Mouse (Mus musculus) E14TG2a.4 (cell line): ENCODE data around the gene Slc16a3.
A peak's percentile ranks its signal among the peaks of the same experiment; 100 is the strongest.

Experiments
- H3K27me3 ChIP-seq: 2 replicates; pipeline ENCODE4 v1.6.1; 2014; ENCODE audit warnings: low read length, control low read depth; ENCODE audit not compliant: insufficient read depth
- H3K36me3 ChIP-seq: 2 replicates; pipeline ENCODE4 v1.6.1; 2014; ENCODE audit warnings: low read length, control low read depth; ENCODE audit not compliant: insufficient read depth
- H3K4me1 ChIP-seq: replicated peaks from 2 replicates; pipeline ENCODE4 v1.6.1; 2014; ENCODE audit warnings: low read depth, low read length, control low read depth
- H3K4me3 ChIP-seq: replicated peaks from 2 replicates; pipeline ENCODE4 v1.5.1; 2014; ENCODE audit warnings: mild to moderate bottlenecking, low read length
- H3K9me3 ChIP-seq: 2 replicates; pipeline ENCODE4 v1.6.1; 2014; ENCODE audit warnings: low read length, control low read depth
- CTCF ChIP-seq: conservative IDR thresholded peaks from 2 replicates; pipeline ENCODE4 v1.5.1; 2014; ENCODE audit warnings: low read length
- NANOG ChIP-seq: IDR thresholded peaks from 2 replicates; pipeline ENCODE4 v1.6.1; 2014; ENCODE audit warnings: borderline replicate concordance, low read length, mixed read lengths
- POU5F1 ChIP-seq: IDR thresholded peaks from 2 replicates; pipeline ENCODE4 v1.6.1; 2014; ENCODE audit warnings: low read length, borderline replicate concordance

The Slc16a3 gene

GRCm38 (mm10) chr11:120979711-120980426 lies 31.6 kb downstream of the Slc16a3 start:
- Histone ChIP-seq H3K27me3 (no peaks in the 10 kb centered on the region), H3K9me3 (no peaks in the 10 kb centered on the region), H3K4me3 (no peak overlapping the region), H3K4me1 (peaks cover 20% of the 10 kb centered on the region), H3K36me3 (peaks cover 99% of the 10 kb centered on the region)
- TF ChIP-seq CTCF (no peak), NANOG (no peak), POU5F1 (no peak)

- H3K36me3 ChIP-seq: peaks cover 99% of the 10 kb centered on the region
- peaks cover 22% of the 10 kb centered on the region for H3K4me1 ChIP-seq
- TF ChIP-seq CTCF: no peak
- TF ChIP-seq NANOG: no peak
- TF ChIP-seq POU5F1: no peak
- H3K4me3 ChIP-seq: no peak overlapping the region
- no peaks in the 10 kb centered on the region for H3K27me3 ChIP-seq
- no peaks in the 10 kb centered on the region for H3K9me3 ChIP-seq
Measured at GRCm38 (mm10) chr11:120980427-120981035, 32.3 kb downstream of the Slc16a3 start.

- Histone ChIP-seq H3K4me1 (peaks cover 25% of the 10 kb centered on the region), H3K27me3 (no peaks in the 10 kb centered on the region), H3K4me3 (no peak overlapping the region), H3K9me3 (no peaks in the 10 kb centered on the region), H3K36me3 (peaks cover 99% of the 10 kb centered on the region)
- no peak for TF ChIP-seq NANOG
- no peak for TF ChIP-seq CTCF
- no peak for TF ChIP-seq POU5F1
Measured at GRCm38 (mm10) chr11:120981661-120982060, 33.4 kb downstream of the Slc16a3 start.

- Histone ChIP-seq H3K4me3 (no peak overlapping the region), H3K9me3 (no peaks in the 10 kb centered on the region)
- TF ChIP-seq CTCF (no peak), POU5F1 (no peak), NANOG (no peak)
Measured at GRCm38 (mm10) chr11:120982459-120982858, 34.2 kb downstream of the Slc16a3 start.

GRCm38 (mm10) chr11:120984448-120985330 lies 36.4 kb downstream of the Slc16a3 start:
- Histone ChIP-seq H3K36me3 (peaks cover 97% of the 10 kb centered on the region), H3K27me3 (no peaks in the 10 kb centered on the region), H3K9me3 (no peaks in the 10 kb centered on the region), H3K4me3 (no peak overlapping the region), H3K4me1 (peaks cover 55% of the 10 kb centered on the region)
- TF ChIP-seq CTCF (no peak), NANOG (no peak), POU5F1 (no peak)

More at GRCm38 (mm10) chr11:120982459-120982858, 34.2 kb downstream of the Slc16a3 start:
- Histone ChIP-seq H3K27me3 (no peaks in the 10 kb centered on the region), H3K36me3 (peaks cover 99% of the 10 kb centered on the region), H3K4me1 (peaks cover 33% of the 10 kb centered on the region)

- peaks cover 69% of the 10 kb centered on the region for H3K36me3 ChIP-seq
- H3K4me1 ChIP-seq: peaks cover 69% of the 10 kb centered on the region
- TF ChIP-seq POU5F1: no peak
- TF ChIP-seq NANOG: no peak
- no peaks in the 10 kb centered on the region for H3K9me3 ChIP-seq
- H3K27me3 ChIP-seq: no peaks in the 10 kb centered on the region
- no peak overlapping the region for H3K4me3 ChIP-seq
Measured at GRCm38 (mm10) chr11:120987608-120988007, 39.3 kb downstream of the Slc16a3 start.

- no peak overlapping the region; the same call in 1 of the 2 replicates for H3K4me3 ChIP-seq
- TF ChIP-seq CTCF (no peak), NANOG (no peak), POU5F1 (no peak)
- H3K36me3 ChIP-seq: peaks cover 68% of the 10 kb centered on the region
- H3K4me1 ChIP-seq: peaks cover 69% of the 10 kb centered on the region
- no peaks in the 10 kb centered on the region for H3K9me3 ChIP-seq
- H3K27me3 ChIP-seq: no peaks in the 10 kb centered on the region
Measured at GRCm38 (mm10) chr11:120988410-120988809, 40.1 kb downstream of the Slc16a3 start.

GRCm38 (mm10) chr11:120989523-120989922 lies 41.2 kb downstream of the Slc16a3 start:
- no peaks in the 10 kb centered on the region for H3K27me3 ChIP-seq
- peaks cover 60% of the 10 kb centered on the region for H3K36me3 ChIP-seq
- H3K4me1 ChIP-seq: peaks cover 60% of the 10 kb centered on the region
- H3K4me3 ChIP-seq: peak overlapping the region; percentile 95
- no peaks in the 10 kb centered on the region for H3K9me3 ChIP-seq
- no peak for TF ChIP-seq CTCF
- TF ChIP-seq NANOG: no peak
- no peak for TF ChIP-seq POU5F1
